Mouse (Mus musculus): ENCODE measurements at regions not wholly inside any gene's neighbourhood (a gene's known extent, or its start where the extent isn't known, plus 50 kb on each side); places are given as distances from the start of the nearest gene placed in this dataset.

GRCm38 (mm10) chr9:14035526-14035925 lies 208.0 kb downstream of the Fam76b start:
- no peak for TF ChIP-seq CTCF (IDR thresholded peaks at IDR 0.05)
- no peak for TF ChIP-seq EP300 (IDR thresholded peaks at IDR 0.05; ENCODE audit: insufficient read depth, low read depth, low read length)
- no peak for TF ChIP-seq POLR2A (IDR thresholded peaks at IDR 0.05; ENCODE audit: insufficient read depth, low read depth, low read length)

Measured in heart, adult 2 months (tissue).